Mouse (Mus musculus): ENCODE data around the gene Ccnf.
A peak's percentile ranks its signal among the peaks of the same experiment; 100 is the strongest.

Ccnf gene

DNA sequence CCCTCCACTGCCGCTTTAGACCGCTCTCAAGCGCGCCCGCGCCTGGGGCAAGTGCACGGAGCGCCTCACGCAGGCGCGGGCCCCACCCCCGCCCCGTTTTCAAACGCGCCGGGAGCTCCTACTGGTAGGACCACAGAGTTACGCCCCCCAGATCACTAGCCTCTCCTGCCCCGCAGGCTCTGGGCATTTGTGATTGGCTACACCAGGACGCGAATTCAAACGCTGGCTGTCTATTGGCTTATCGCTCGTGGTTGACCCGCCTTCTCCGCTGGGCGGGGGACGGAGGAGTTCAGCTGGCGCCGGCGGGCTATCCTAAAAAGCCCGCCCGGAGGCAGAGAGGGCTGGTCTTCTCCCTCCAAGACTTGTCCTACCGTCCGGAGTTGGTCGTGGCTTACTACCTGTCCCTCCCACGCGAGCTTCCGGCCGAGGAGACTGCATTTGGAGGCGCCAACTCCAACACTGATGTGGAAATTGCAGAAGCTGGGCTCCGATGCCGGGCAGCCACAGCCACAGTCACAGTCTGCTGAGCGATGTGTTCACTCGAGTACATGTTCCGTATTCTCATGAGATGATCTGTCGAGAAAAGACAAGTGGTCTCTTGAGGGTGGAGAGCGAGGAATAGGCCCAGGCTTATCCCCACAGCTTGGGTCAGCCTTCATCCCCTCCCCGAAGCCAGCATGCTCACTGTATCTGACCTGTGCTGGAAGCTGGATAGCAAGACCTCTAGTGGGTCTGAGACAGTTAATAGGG, at the start of gene Ccnf:
TSS of gene Ccnf (minus strand) at position 165 of the 750 bp plus-strand sequence.
- DNase-seq = peak; percentile 95

DNA sequence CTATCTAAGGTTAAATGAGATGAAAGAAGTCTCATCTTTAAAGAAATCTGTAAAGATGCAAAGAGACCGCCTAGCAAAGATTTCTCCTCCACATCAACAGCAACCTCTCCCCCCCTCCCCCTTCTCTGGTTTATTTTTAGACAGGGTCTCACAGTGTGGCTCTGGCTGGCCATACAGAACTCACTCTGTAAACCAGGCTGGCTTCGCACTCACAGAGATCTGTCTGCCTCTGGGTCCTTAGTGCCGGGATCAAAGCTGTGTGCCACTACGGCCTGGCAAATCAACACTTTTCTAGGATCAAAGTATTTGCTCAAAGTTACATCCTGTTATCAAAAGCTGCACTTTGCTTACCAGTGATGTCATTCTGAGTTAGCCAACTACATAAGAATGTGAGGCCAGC, 49.4 kb upstream of the Ccnf start:
- no peak for DNase-seq

DNA sequence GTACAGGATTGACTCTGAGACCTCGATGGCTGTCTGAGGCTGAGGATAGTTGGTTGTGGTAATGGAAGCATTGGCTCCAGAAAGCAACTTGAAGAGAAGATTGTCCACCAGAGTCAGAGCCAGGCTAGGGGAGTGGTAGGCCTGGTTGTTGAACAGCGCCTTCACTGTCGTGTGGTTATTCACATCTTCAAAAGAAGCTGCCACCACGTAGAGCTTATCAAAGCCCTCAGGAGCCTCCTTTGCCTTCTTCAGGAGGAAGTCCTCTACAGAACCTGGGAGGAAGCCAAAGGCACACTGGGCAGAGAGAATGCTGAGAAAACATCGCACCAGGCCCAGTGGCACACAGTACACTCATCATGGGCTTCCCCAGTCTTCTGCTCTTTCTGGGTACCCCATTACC, 38.1 kb upstream of the Ccnf start:
- no peak for DNase-seq

DNA sequence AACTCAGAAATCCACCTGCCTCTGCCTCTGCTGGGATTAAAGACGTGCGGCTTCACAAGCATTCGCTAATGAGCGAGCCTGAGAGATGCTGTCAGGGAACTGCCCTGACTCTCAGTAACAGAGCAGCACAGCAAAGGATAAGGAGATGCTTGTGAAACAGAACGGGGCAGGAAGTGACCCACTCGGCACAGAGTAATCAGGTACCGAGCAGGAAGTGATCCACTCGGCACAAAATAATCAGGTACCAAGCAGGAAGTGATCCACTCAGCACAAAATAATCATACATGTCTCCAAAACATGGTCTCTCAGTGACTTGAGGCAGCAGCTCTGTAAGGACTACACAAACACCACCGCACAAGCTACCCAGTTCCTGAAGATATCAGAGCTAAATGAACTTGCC, 37.2 kb upstream of the Ccnf start:
- no peak for DNase-seq

DNA sequence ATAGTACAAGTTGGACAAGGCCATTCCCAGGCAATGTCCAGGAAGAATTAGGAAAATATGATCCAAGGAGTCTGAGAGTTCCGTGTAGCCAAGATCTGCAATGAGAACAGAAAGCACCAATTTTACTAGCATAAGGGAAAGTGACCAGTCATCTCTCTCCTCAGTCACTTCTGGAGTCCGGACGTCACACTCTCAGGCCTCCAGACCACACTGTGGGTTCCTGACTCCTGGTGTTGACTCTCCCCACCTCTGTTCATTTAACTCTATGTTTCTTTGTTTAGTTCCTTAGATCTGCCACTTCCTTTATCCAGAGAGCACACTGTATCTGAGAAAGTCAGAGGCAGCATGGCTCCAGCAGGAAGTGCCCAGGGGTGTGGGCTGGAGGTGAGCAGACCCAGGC, 34.4 kb upstream of the Ccnf start:
- DNase-seq = no peak

DNA sequence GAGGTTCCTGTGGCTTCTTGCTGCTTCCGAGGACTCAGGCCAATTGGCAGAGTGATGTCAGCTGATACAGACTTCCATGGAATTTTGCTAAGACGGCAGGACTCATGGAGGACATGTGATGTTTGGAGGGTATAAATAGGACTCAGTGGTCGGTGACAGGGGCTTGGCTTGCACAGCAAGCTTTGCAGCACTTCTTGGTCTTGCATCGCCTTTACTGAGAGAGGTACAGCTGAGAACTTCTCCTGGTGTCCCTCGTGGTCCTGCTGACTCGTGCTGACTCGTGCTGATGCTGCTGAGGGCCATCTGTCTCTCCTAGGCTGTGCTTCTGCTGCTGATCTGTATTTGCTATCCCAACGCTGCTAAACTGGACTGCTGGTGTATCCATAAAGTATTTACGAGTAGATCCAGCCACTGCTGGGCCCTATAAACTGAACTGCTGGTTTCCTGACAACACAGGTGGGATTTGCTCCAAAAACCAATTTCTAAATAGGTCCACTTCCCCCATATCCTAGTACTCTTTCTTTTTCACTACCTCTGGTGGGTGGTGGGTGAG, 32.1 kb upstream of the Ccnf start:
- DNase-seq = no peak

DNA sequence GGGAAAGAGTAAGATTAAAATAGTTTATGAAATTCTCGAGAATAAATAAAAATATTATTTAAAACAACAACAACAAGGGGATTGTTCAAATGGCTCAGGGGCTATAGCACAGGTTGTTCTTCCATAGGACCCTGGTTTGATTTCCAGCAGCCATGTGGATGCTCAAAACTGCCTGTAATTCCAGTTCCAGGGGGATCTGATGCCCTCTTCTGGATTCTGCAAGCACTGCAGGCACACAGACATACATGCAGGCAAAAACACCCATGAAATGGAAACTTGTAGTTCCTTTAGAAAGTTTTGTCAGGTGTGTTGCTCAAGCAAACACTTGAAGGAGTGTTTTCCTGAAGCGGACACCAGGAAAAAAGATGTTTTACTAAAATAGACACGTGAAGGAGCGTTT, 31.4 kb upstream of the Ccnf start:
- no peak for DNase-seq

DNA sequence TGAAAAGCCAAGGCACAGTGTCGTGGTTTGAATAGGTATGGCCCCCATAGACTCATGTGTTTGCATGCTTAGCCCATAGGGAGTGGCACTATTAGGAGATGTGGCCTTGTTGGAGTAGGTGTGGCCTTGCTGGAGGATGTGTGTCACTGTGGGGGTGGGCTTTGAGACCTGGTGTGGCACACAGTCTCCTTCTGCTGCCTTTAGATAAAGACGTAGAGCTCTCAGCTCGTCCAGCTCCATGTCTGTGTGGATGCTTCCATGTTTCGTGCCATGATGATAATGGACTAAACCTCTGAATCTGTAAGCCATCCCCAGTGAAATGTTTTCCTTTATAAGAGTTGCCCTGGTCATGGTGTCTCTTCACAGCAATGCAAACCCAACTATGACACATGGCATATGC, 28.6 kb upstream of the Ccnf start:
- no peak for DNase-seq

DNA sequence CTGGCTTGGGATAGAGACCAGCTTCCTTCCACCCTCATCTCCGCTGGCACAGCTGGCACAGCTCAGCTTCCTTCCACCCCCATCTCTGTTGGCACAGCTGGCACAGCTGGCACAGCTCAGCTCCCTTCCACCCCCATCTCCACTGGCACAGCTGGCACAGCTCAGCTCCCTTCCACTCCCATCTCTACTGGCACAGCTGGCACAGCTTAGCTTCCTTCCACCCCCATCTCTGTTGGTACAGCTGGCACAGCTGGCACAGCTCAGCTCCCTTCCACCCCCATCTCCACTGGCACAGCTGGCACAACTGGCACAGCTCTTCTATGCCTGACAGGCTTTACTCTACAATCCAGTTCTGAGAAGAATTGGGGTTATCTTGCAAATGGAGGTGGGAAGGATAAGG, 15.8 kb upstream of the Ccnf start:
- no peak for DNase-seq

DNA sequence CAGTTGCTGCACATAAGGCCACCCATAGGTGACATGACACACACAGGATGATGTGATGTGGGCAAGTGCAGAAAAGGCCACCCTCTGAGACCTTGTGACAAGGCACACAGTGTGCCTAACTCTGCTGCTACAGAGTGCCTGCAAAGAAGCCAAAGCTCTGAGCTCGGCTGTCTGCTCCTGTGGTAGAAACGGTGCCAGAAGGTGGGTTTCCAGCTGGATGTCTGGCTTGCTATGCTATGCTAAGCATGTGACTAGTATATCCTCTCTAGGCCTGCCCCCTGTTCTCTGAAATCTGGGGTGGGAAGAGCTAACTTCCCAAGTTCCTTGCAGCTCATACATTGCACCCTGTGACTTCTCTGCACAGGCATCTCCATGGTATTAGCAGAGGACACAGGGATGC, 13.5 kb upstream of the Ccnf start:
- DNase-seq = no peak

DNA sequence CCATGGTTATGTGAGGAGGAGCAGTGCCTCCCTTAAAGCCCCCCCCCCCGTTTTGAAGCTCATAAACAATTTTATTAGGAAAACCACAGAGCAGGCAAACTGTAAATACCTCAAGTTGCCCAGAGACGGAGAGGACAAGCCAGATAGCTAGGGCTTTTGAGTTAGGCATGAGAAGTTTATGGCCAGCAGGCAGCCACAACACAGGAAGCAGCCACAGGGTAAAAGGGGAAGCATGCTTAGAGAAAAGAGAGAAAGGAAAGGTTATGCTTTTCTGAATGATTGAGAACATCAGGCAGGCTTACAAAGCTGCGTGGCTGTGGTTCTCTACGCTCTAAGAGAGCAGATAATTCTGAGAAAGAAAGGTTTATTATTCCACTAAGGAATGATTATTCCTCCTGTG, 9.2 kb upstream of the Ccnf start:
- DNase-seq = no peak

DNA sequence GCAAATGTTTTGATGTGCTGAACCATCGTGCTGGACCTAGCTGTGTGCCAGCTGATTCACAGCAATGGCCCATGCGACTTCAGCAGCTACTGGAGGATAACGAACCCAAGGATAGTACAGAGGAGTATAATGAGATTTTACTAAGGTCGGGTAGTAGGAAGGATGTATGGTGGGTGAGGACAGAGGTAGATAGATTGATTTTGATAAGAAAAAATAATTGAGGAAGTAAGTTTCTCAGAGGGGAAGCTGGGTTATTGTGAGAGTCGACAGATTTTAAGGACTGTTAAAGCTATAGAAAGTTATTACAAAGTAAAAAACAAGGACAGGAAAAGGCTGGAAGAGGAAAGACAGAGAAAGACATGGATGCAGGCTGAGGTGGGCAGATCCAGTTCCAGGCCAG, 8.4 kb upstream of the Ccnf start:
- DNase-seq = no peak

DNA sequence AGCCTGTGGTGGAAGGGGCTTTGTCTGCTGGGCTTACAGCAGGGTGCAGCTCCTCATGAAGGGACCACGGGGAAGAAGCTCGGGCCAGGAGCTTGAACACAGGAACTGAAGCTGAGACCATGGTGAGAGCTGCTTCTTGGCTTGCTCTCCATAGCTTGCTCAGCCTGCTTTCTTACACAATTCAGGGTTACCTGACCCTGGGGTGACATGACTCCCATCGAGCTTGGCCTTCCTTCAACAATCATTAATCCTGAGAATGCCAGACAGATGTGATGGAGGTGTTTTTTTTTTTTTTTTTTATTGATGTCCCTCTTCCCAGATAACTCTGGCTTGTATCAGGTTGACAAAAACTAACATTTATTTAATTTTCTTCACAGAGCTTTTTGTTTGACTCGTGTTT, 7.7 kb upstream of the Ccnf start:
- no peak for DNase-seq

DNA sequence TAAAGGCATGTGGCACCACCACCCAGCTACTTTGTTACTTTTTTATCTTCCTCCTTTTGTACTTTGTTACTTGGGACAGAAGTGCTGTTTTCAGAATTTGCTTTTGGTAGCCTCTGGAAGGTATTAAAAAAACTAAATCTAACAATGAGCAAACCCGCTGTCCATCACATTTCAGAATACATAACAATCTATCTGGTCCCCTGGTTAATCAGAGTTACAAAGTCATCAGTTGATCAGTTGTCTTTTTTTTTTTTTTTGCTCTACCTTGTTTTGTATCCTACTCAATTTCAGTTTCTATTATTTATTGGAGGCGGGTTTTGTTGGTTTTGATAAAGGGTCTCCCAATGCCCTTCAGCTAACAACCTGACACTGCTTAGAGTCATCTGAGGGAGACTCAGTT, 1.0 kb upstream of the Ccnf start:
- no peak for DNase-seq

DNA sequence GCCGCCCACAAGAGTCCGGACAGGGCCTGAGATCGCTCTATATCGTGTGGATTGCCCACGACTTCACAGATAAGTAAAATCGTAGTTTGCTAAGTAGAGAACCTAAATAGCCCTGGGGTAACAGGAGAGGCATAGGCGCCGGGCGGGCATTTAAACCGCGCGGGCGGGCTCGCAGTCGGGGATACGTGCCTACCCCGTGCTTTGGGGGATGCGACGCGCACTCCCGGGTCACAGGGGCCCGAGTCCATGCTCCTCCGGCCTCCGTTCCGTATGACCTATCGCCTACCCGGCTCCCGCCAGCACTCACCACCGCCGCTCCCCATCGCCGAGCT, 330 bp downstream of the Ccnf start:
- no peak for DNase-seq

DNA sequence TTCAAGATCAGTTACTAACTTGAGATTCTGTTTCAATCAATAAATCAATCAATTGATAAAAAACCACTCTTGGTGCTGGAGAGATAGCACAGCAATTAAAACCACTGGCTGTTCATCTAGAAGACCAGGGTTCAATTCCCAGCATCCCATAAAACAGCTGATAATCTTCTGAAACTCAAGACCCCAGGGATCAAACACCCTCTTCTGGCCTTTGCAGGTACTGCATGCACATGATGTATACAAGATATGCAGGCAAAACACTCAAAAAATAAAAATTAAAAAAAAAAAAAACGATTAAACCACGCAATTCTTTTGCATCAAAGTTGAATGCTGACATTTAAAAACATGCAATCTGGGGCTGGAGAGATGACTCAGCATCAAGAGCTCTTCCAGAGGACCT, 2.6 kb downstream of the Ccnf start:
- no peak for DNase-seq

DNA sequence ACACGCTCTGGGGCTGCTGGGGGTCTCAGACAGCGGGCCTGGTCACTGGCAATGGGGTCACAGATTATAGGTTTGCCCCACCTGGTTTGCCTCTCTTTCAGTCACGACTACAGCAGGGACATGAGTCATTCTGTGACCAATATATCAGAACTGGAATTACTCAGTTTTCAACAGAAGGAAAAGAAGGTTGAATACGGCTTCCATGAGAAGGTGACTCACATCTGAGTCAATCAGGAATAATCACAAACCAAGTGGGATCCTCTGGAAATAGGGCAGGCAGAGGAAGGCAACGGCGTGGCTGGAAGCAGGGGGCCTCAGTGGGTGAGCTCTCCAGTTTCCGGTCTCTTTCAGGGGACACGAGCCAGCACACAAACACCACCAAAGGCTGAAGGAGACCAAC, 7.2 kb downstream of the Ccnf start:
- DNase-seq = no peak

DNA sequence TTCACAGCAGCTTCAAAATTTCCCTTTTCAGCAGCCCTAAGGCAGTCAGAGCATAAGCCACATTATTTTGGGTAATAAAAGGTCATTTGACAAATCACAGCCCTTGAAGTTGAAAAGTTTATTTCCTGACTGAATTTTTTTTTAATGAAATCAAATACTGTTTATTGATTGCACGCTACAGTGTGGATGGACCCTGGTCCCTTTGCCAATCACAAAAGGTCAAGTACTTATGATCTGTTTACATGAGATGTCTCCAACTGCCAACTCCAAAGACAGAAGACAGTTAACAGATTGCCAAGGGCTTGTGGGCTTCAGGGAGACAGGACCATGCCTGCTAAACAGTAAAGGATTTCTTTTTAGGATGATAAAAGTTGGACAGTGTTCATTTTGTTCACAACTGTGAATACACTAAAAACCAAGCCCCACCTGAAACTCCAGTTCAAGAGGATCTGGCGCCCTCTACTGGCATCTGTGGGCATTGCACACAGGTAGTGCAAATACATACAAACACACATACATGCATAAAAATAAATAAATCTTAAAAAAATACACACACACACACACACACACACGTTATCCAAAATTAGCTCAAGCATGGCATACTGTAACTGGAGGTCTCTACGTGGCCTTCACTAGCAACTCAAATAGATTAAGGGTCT, 7.8 kb downstream of the Ccnf start:
- no peak for DNase-seq

DNA sequence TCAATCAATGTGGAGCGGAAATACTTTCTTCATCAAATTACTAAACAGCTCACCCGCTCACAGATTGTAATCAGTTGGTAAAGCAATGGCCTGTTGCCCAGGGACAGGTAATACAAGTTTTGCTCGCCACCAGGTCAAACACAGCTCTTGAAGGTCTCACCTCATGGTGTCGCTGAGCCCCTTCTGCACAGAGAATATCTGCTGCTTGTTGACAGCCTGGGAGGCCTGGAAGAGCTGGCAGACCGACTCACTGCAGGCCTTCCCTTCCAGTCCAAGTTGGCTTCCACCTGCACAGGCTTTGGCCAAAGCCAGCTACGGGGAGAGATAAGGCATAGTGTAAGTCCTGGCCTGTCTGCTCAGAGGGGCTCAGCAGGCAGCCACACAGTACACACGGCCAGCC, 14.4 kb downstream of the Ccnf start:
- DNase-seq = peak; percentile 66

DNA sequence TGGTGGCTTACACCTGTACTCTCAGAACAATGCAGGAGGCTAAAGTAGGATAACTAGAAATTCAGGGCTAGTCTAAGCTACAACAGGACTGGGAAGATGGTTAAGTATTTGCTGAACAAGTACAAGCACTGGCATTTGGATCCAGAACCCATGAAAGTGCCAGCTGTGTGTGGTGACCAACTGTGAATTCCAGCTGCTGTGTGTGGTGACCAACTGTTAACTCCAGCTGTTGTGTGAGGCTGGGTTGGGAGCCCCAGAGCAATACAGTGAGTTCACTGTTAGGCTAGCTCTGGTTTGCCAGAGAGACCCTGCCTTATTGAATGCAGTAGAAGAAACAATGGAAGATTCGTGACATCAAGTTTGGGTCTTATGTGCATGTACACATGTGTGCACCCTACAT, 14.8 kb downstream of the Ccnf start:
- DNase-seq = no peak

DNA sequence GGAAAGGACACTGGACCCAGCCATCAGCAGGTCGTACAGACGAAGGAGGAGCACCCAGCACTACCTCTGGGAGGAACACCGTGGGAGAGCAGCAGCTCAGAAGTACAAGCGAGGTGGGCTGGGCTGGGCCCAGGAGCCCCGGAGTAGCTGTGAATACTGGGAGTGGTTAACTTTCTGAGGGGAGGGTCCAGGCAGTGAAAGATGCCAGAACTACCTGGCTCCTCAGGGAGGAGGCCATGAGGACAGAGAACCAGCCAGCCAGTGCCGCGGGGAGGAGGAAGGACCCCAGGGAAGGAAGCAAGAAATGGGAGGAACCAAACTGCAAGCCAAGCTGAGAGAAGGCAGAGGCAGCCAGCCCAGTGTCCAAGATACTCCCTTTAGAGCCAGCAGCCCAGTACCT, 23.3 kb downstream of the Ccnf start:
- DNase-seq = no peak

DNA sequence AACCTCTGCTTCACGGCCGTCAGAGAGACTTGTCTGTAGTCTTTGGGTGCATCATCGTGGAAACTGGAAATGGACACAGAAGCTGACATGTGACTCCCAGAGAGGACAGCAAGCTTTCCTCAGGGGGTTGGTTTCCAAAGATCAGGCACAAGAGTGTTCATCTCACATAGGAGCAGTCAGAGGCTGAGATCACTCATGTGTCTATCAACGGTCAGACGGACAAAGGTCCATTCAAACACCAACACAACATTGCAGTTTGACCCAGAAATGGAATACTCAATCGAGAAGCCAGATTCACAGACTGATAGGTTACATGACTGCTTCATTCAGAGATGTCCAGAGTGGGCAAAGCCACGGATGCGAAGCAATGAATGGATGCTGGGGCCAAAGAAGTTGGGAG, 24.6 kb downstream of the Ccnf start:
- DNase-seq = no peak

DNA sequence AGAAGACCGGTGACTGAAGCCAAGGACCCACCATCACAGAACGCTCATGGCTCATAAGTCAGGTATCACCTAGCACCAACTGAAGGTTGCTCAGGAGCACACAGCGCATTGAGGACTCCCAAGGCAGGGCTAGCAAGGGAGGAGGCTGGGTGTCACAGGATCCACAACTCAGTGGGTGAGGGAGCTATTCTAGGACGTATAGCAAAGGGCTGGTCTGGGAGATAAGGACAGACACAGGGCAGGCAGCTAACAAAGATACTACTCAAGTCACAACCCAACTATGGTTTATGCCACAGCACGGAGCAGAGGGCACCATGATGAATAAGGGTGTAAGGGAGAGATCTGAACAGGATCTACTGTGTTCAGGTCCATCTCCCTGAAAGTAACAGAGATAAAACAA, 25.4 kb downstream of the Ccnf start:
- no peak for DNase-seq

DNA sequence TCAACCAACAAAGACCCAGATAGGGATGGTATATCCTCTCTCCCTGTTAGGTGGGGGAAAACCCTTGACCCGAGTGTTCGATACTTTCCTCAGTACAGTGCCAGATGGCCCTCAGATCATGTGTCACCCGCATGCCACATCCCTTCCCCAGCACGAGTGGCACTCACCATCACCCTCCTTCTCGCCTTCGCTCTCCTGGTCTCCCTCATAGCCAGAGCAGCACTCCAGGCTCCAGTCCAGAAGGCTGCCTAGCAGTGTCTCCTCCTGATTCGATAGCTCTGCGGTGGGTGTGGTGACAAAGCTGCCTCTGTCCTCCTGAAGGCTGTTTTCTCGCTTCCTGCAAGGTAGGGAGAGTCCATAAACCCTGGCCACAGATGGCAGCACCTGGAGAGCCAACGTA, 26.5 kb downstream of the Ccnf start:
- no peak for DNase-seq

DNA sequence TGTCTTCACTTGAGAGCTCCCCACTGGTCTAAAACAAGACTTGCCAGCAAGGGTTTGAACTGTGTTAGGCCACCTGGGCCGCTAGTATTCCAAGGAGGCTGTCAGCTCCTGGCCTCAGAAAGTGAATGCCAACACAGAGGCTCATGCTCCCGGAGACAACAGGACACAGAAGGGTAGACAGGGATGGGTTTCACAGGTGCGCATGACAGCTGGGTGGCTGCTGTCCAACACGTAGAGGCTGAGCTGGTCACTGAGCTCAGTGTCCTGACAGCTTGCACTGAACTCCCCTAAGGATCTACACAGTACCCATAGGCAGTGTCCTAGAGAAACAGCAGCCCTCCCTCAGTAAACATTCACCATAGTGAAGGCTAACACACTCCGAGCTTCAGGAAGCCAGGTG, 27.8 kb downstream of the Ccnf start:
- DNase-seq = no peak

Data from cerebellum, adult 11 months (tissue).